Mouse (Mus musculus) bone marrow, adult 2 months (tissue): ENCODE data around the gene Mrfap1. TPM values are rescaled to one million over a fixed set of nuclear protein-coding genes. Genes with fewer than 3 reads are reported as not detected.
"Not testable (repeated sequence)": the region's sequence is repeated elsewhere in the genome, so short reads cannot be mapped to it uniquely, and the experiment has no call there.

ENCODE experiments used
- H3K27ac ChIP-seq: fragments of 200-500 bp; 2 replicates; pipeline ENCODE4 v1.5.1; 2012; ENCODE audit warnings: low read depth, mild to moderate bottlenecking, control low read depth, inconsistent platforms, low read length; ENCODE audit not compliant: control insufficient read depth, poor library complexity, insufficient read depth
- H3K4me1 ChIP-seq: fragments of 200-500 bp; 2 replicates; pipeline ENCODE4 v1.6.1; 2011; ENCODE audit warnings: low read length; ENCODE audit not compliant: control insufficient read depth, insufficient read depth
- H3K4me3 ChIP-seq: fragments of 200-500 bp; replicated peaks from 2 replicates; pipeline ENCODE3; 2011; ENCODE audit warnings: mild to moderate bottlenecking, low read depth, low read length, control low read depth; ENCODE audit not compliant: control insufficient read depth
- CTCF ChIP-seq: fragments of 200-500 bp; IDR thresholded peaks from 2 replicates; pipeline ENCODE4 v1.5.1; 2011; ENCODE audit warnings: low read length, control low read depth; ENCODE audit not compliant: control insufficient read depth, insufficient read depth
- POLR2A ChIP-seq: fragments of 200-500 bp; IDR thresholded peaks from 2 replicates; pipeline ENCODE4 v1.6.1; 2011; ENCODE audit warnings: low read depth, mild to moderate bottlenecking, control low read depth, low read length, borderline replicate concordance; ENCODE audit not compliant: control insufficient read depth
- WGBS: fragments of 180-500 bp; shearing (Covaris S2); methylation state at CpG from one replicate; pipeline ENCODE4 v1.1.7; 2018; 5-methylcytosine and 5-hydroxymethylcytosine counted together
- polyA plus RNA-seq: library from polyadenylated mRNA; stranded (reverse); fragments of >200 nt; gene quantifications from 2 replicates; pipeline ENCODE4 v1.2.4, GENCODE M21; 2011; ENCODE audit warnings: low replicate concordance; ENCODE audit not compliant: missing spikeins, insufficient read depth, insufficient read length

Mrfap1 gene
- polyA plus RNA-seq, result 122 and 153 TPM in 2 replicates

- Histone ChIP-seq H3K27ac (peak within 1 kb of the TSS; percentile 98), H3K4me3 (peak within 1 kb of the TSS; percentile 67)
- WGBS, result under 1% methylated on average over 90 of the region's 90 CpGs
- peak; percentile 91; the same call in 1 of the 2 replicates for TF ChIP-seq POLR2A
- H3K4me1 ChIP-seq, result not testable (repeated sequence)
Observed at GRCm38 (mm10) chr5:36796296-36797014, at the start of gene Mrfap1. TSS of gene Mrfap1 (minus strand) at chr5:36796772.

- no peak for TF ChIP-seq POLR2A
- TF ChIP-seq CTCF, result no peak
- 74% methylated on average over 10 of the region's 10 CpGs for WGBS
- Histone ChIP-seq H3K27ac (no peak overlapping the region), H3K4me1 (no peaks in the 10 kb centered on the region), H3K4me3 (no peak overlapping the region)
Observed at GRCm38 (mm10) chr5:36844490-36844889, 47.9 kb upstream of the Mrfap1 start.

DNA sequence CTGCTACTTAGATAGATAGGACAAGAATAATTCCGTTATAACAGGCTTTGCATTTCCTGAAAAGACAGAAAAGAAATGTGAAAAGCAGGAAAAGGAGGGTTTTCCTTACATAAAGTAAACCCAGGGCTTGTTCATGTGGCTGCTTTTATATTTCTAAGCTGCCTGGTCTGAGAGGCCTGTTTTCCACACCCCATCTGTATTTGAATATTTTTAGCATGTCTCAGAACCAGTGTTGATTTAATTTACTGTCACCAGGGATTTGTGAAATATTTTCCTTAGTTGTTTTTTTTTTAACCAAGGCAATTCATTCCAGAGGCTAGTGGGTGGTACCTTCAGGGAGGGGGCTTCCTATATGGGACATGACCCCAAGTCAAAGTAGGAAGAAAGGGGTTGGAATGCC lies 45.1 kb upstream of the Mrfap1 start:
- TF ChIP-seq POLR2A, result no peak
- no peak overlapping the region for H3K27ac ChIP-seq
- H3K4me3 ChIP-seq, result no peak overlapping the region
- 56% methylated on average over 1 of the region's 1 CpGs for WGBS
- H3K4me1 ChIP-seq, result no peaks in the 10 kb centered on the region

- Histone ChIP-seq H3K27ac (no peak overlapping the region), H3K4me1 (no peaks in the 10 kb centered on the region), H3K4me3 (no peak overlapping the region)
- TF ChIP-seq CTCF (no peak), POLR2A (no peak)
- WGBS, result 76% methylated on average over 7 of the region's 7 CpGs
Observed at GRCm38 (mm10) chr5:36840092-36840491, 43.5 kb upstream of the Mrfap1 start.

DNA sequence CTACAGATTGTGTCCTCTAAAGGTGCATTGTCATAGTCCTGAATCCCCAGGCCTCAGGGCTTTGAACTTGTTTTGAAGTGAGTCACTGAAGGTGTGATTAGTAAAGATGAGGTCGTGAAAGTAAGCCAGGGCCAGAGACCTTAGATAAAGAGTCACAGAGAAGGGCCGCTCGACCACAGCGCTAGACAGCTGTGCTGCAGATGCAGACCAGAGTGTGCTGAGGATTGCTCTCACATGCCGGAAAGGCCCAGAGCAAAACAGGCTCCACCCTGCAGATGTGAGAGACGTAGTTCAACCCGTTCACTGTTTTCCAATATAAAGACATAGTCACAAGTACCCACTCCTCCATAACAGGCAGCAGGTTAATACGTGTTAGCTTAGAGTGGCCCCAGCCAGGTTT lies 43.0 kb upstream of the Mrfap1 start:
- WGBS, result 67% methylated on average over 8 of the region's 8 CpGs
- Histone ChIP-seq H3K4me3 (no peak overlapping the region), H3K27ac (no peak overlapping the region), H3K4me1 (no peaks in the 10 kb centered on the region)
- TF ChIP-seq POLR2A (no peak), CTCF (no peak)

GRCm38 (mm10) chr5:36839032-36839431 lies 42.5 kb upstream of the Mrfap1 start:
- TF ChIP-seq POLR2A (no peak), CTCF (no peak)
- H3K4me3 ChIP-seq, result no peak overlapping the region
- H3K4me1 ChIP-seq, result no peaks in the 10 kb centered on the region
- WGBS, result 81% methylated on average over 2 of the region's 2 CpGs
- H3K27ac ChIP-seq, result no peak overlapping the region

DNA sequence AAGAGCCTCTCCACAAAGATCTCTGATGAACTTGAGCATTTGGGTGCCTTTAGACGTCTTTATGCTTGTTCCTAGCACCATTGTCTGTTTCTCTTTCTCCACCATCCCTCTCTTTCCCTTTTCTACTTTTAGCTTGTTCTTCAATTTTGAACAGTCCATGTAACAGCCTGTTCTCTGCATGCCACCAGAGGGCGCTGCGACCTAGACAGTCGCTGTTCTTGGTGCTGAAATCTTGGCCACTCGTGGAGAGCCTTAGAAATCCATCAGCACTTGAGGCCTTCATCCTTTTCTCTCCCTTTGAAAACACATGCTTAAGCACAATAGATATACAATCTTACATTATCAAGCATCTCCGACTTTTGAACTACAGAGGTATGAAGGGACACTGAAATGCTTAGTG lies 39.4 kb upstream of the Mrfap1 start:
- 3% methylated on average over 6 of the region's 6 CpGs for WGBS
- Histone ChIP-seq H3K27ac (no peak overlapping the region), H3K4me3 (no peak overlapping the region), H3K4me1 (no peaks in the 10 kb centered on the region)
- no peak for TF ChIP-seq POLR2A
- TF ChIP-seq CTCF, result peak; percentile 94

DNA sequence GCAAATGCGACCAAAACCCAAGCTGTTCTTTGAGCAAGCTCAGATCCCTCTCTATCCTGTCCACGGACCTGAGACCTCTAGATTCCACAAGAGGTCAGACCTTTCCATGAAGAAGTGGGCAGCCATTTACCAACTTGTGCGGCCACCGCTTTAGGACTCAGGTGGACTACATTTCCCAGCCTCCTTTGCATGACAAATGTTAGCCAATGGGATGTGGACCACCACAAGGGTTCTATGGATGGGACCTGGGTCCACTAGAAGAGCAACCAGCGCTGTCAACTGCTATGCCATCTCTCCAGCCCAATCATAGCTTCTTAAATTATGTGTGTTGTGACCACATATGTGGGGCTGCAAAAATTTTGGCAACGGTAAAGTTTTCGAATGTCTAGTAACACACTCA lies 34.7 kb upstream of the Mrfap1 start:
- TF ChIP-seq POLR2A, result no peak
- TF ChIP-seq CTCF, result no peak
- Histone ChIP-seq H3K4me3 (no peak overlapping the region), H3K4me1 (no peaks in the 10 kb centered on the region; the same call in 1 of the 2 replicates), H3K27ac (no peak overlapping the region)
- WGBS, result 58% methylated on average over 7 of the region's 7 CpGs
